ENCODE assay signal across 35 mouse cellular contexts in the genomic region with DNA sequence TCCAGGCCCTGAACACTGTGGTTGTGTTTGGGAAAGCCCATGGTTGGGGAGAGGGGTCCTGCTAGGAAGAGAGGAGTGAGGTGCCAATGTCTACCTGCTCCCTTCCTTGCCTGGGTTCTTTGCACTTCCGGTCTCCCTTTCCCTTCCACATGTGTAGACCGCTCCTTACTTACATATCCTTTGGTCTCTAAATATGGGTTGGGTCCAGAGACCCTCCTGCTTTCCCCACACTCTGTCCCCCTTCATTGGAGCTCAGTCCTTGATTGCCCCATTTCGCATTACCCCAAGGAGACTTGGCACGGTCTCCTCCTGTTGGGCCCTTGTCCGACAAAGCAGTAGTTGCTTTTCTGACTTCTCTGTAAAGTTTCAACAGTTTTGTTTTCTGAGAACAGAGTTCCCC. TPM values are rescaled to one million over a fixed set of nuclear protein-coding genes. Genes with fewer than 3 reads are reported as not detected.
DNase-seq lines count a peak whose midpoint lies in the region; ATAC-seq and TF ChIP-seq lines count a peak whose summit lies in the region.
"Had no signal": no experiment of that assay in that cellular context is flagged by ENCODE, and none has a peak within 500 bp of the region (broad histone marks: within the 10 kb centered on the region; RNA-seq: fewer than 3 reads in every experiment).

No protein-coding gene starts in this region.

- no peaks in the 10 kb centered on the region for H3K27me3 ChIP-seq in limb, embryonic 13.5 days
- H3K27me3 ChIP-seq in limb, embryonic 10.5 days (ENCODE audit: low read depth, poor library complexity, severe bottlenecking): no peaks in the 10 kb centered on the region
- H3K27me3 ChIP-seq in spleen, adult 2 months (ENCODE audit: control insufficient read depth, insufficient read depth, low read length): no peaks in the 10 kb centered on the region
- H3K27me3 ChIP-seq in embryonic facial prominence, embryonic 14.5 days (replicated peaks; ENCODE audit: control insufficient read depth, insufficient read depth, low read length): no peaks in the 10 kb centered on the region
- H3K27me3 ChIP-seq in limb, embryonic 15.5 days: no peaks in the 10 kb centered on the region
- H3K27me3 ChIP-seq: forebrain, embryonic 12.5 days; heart, embryonic 15.5 days; hindbrain, embryonic 12.5 days; intestine, embryonic 15.5 days; limb, embryonic 12.5 days; liver, embryonic 13.5 days; neural tube, embryonic 12.5 days; stomach, embryonic 15.5 days had no signal

- H3K9me3 ChIP-seq in limb, embryonic 13.5 days: no peaks in the 10 kb centered on the region
- H3K9me3 ChIP-seq in limb, embryonic 10.5 days (replicated peaks): no peaks in the 10 kb centered on the region
- no peaks in the 10 kb centered on the region for H3K9me3 ChIP-seq in embryonic facial prominence, embryonic 14.5 days (ENCODE audit: control insufficient read depth, low read length)
- H3K9me3 ChIP-seq in limb, embryonic 15.5 days: no peaks in the 10 kb centered on the region
- H3K9me3 ChIP-seq: forebrain, embryonic 12.5 days; heart, embryonic 10.5 days; heart, embryonic 15.5 days; hindbrain, embryonic 12.5 days; intestine, embryonic 15.5 days; limb, embryonic 12.5 days; liver, embryonic 13.5 days; neural tube, embryonic 12.5 days; stomach, embryonic 15.5 days had no signal

- DNase-seq in limb, embryonic 10.5 days (ENCODE audit: low spot score): no peak
- no peak for DNase-seq in spleen, adult 2 months (ENCODE audit: low read depth in 1 of 2, low spot score in 2 of 2)
- no peak for DNase-seq in spleen, postnatal 36 days (ENCODE audit: low spot score in 2 of 2)
- no peak for DNase-seq in embryonic facial prominence, embryonic 14.5 days (ENCODE audit: low spot score)
- no peak for DNase-seq in cerebellum, postnatal 4 days (ENCODE audit: low spot score in 2 of 2)
- DNase-seq: adrenal gland, postnatal 25 days; cerebellum, adult 2 months; cerebellum, postnatal 14 days; forebrain, postnatal 0 days; gastrocnemius, postnatal 10 days; heart, postnatal 36 days; kidney, adult 9 months; kidney, postnatal 10 days; layer of hippocampus, adult 9-11 months; liver, embryonic 13.5 days; lung, adult 2 months; right cerebral cortex, adult 18-20 months; right cerebral cortex, postnatal 4 days; thymus, postnatal 36 days had no signal

- H3K36me3 ChIP-seq in limb, embryonic 13.5 days: no peaks in the 10 kb centered on the region
- H3K36me3 ChIP-seq in limb, embryonic 10.5 days: no peaks in the 10 kb centered on the region
- no peaks in the 10 kb centered on the region for H3K36me3 ChIP-seq in spleen, adult 2 months (ENCODE audit: control insufficient read depth, insufficient read depth, low read length)
- no peaks in the 10 kb centered on the region for H3K36me3 ChIP-seq in embryonic facial prominence, embryonic 14.5 days (ENCODE audit: control insufficient read depth, insufficient read depth, low read length)
- no peaks in the 10 kb centered on the region for H3K36me3 ChIP-seq in limb, embryonic 15.5 days
- H3K36me3 ChIP-seq: forebrain, embryonic 12.5 days; heart, embryonic 10.5 days; heart, embryonic 15.5 days; hindbrain, embryonic 12.5 days; intestine, embryonic 15.5 days; limb, embryonic 12.5 days; liver, embryonic 13.5 days; neural tube, embryonic 12.5 days; stomach, embryonic 15.5 days had no signal

- peaks cover 35% of the 10 kb centered on the region for H3K4me1 ChIP-seq in limb, embryonic 13.5 days
- no peaks in the 10 kb centered on the region; the same call in 1 of the 2 replicates for H3K4me1 ChIP-seq in limb, embryonic 10.5 days
- no peaks in the 10 kb centered on the region for H3K4me1 ChIP-seq in spleen, adult 2 months (ENCODE audit: control insufficient read depth, insufficient read depth, insufficient read length)
- peaks cover 23% of the 10 kb centered on the region for H3K4me1 ChIP-seq in embryonic facial prominence, embryonic 14.5 days (ENCODE audit: control insufficient read depth, insufficient read depth, low read length)
- H3K4me1 ChIP-seq in limb, embryonic 15.5 days: peaks cover 32% of the 10 kb centered on the region
- H3K4me1 ChIP-seq: forebrain, embryonic 12.5 days; heart, embryonic 10.5 days; heart, embryonic 15.5 days; neural tube, embryonic 12.5 days had no signal

- H3K4me3 ChIP-seq in limb, embryonic 13.5 days: no peak overlapping the region
- H3K4me3 ChIP-seq in limb, embryonic 10.5 days: no peak overlapping the region
- H3K4me3 ChIP-seq in spleen, adult 2 months (ENCODE audit: extremely low read depth, insufficient read depth, insufficient read length): no peak overlapping the region
- H3K4me3 ChIP-seq in embryonic facial prominence, embryonic 14.5 days (ENCODE audit: low read depth, low read length): no peak overlapping the region
- no peak overlapping the region for H3K4me3 ChIP-seq in limb, embryonic 15.5 days
- H3K4me3 ChIP-seq: forebrain, embryonic 12.5 days; heart, embryonic 10.5 days; heart, embryonic 15.5 days; hindbrain, embryonic 12.5 days; intestine, embryonic 15.5 days; limb, embryonic 12.5 days; liver, embryonic 13.5 days; myocyte; neural tube, embryonic 12.5 days; stomach, embryonic 15.5 days had no signal

- H3K27ac ChIP-seq in limb, embryonic 13.5 days: peak overlapping the region; percentile 81
- H3K27ac ChIP-seq in limb, embryonic 10.5 days: no peak overlapping the region
- H3K27ac ChIP-seq in spleen, adult 2 months (ENCODE audit: insufficient read depth, low read length): peak overlapping the region; percentile 53; the same call in 1 of the 2 replicates
- peak overlapping the region; percentile 79 for H3K27ac ChIP-seq in embryonic facial prominence, embryonic 14.5 days (replicated peaks; ENCODE audit: low read depth, low read length)
- H3K27ac ChIP-seq in limb, embryonic 15.5 days: peak overlapping the region; percentile 74
- H3K27ac ChIP-seq: forebrain, embryonic 12.5 days; heart, embryonic 10.5 days; hindbrain, embryonic 12.5 days; hindbrain, postnatal 0 days; intestine, embryonic 15.5 days; liver, embryonic 13.5 days; neural tube, embryonic 12.5 days had no signal

- H3K4me2 ChIP-seq in limb, embryonic 13.5 days (replicated peaks): no peak overlapping the region
- no peak overlapping the region for H3K4me2 ChIP-seq in embryonic facial prominence, embryonic 14.5 days (ENCODE audit: low read depth, low read length)
- H3K4me2 ChIP-seq in limb, embryonic 15.5 days: no peak overlapping the region
- H3K4me2 ChIP-seq: forebrain, embryonic 12.5 days; heart, embryonic 15.5 days; hindbrain, embryonic 12.5 days; intestine, embryonic 15.5 days; limb, embryonic 12.5 days; liver, embryonic 13.5 days; midbrain, embryonic 11.5 days; neural tube, embryonic 12.5 days; stomach, embryonic 15.5 days had no signal

- no peak overlapping the region for H3K9ac ChIP-seq in limb, embryonic 13.5 days
- no peak overlapping the region for H3K9ac ChIP-seq in embryonic facial prominence, embryonic 14.5 days (ENCODE audit: low read depth, low read length)
- no peak overlapping the region for H3K9ac ChIP-seq in limb, embryonic 15.5 days
- H3K9ac ChIP-seq: forebrain, embryonic 12.5 days; forebrain, postnatal 0 days; heart, embryonic 15.5 days; hindbrain, embryonic 12.5 days; intestine, embryonic 15.5 days; limb, embryonic 12.5 days; liver, embryonic 13.5 days; neural tube, embryonic 12.5 days; stomach, embryonic 15.5 days had no signal

- TF ChIP-seq POLR2A in spleen, adult 2 months (IDR thresholded peaks at IDR 0.05; ENCODE audit: low read depth, low read length): no peak

- ATAC-seq in limb, embryonic 13.5 days (ENCODE audit: low FRiP score, low read depth): no peak
- ATAC-seq in embryonic facial prominence, embryonic 14.5 days (ENCODE audit: low read depth): no peak
- no peak for ATAC-seq in limb, embryonic 15.5 days (ENCODE audit: insufficient number of reproducible peaks, low FRiP score, low TSS enrichment, low read depth)
- ATAC-seq: CD4-positive, CD25-positive, alpha-beta regulatory T cell, adult 4 months; forebrain, postnatal 0 days; intestine, embryonic 15.5 days had no signal

- WGBS in limb, embryonic 13.5 days: 93% methylated on average over 5 of the region's 5 CpGs
- 94% methylated on average over 5 of the region's 5 CpGs for WGBS in limb, embryonic 10.5 days
- WGBS in spleen, adult 2 months: 76% methylated on average over 5 of the region's 5 CpGs
- 90% methylated on average over 5 of the region's 5 CpGs for WGBS in embryonic facial prominence, embryonic 14.5 days
- 90% methylated on average over 5 of the region's 5 CpGs for WGBS in limb, embryonic 15.5 days

- no peak for TF ChIP-seq CTCF in spleen, adult 2 months (IDR thresholded peaks at IDR 0.05; ENCODE audit: extremely low read depth, insufficient read depth, insufficient read length, insufficient replicate concordance)

RNA-seq across cellular contexts. Expression of a gene that starts 32.9 kb away (rescaled TPM):
- 0.65 and 1.1 TPM in 2 replicates for polyA plus RNA-seq in limb, embryonic 13.5 days (2015; fragmentation: Nextera tagmentation; extraction: Ambion mirVana)
- polyA plus RNA-seq in limb, embryonic 10.5 days (2016; fragmentation: Nextera tagmentation; extraction: Ambion mirVana): not detected in 2 replicates
- 0.05 TPM in 1 of 2 replicates, not detected in the other for polyA plus RNA-seq in spleen, adult 2 months (2012; rRNA removed)
- polyA plus RNA-seq in embryonic facial prominence, embryonic 14.5 days (2014; fragmentation: Nextera tagmentation; extraction: Ambion mirVana): 7.1 and 10.7 TPM in 2 replicates
- 22.0 and 22.9 TPM in 2 replicates for polyA plus RNA-seq in limb, embryonic 15.5 days (2015; fragmentation: Nextera tagmentation; extraction: Ambion mirVana)
- polyA plus RNA-seq: CD4-positive, CD25-positive, alpha-beta regulatory T cell, adult 4 months; cerebellum, adult 2 months; forebrain, embryonic 12.5 days; forebrain, postnatal 0 days; heart, embryonic 10.5 days; heart, embryonic 15.5 days; hindbrain, embryonic 12.5 days; hindbrain, postnatal 0 days; intestine, embryonic 15.5 days; large intestine, adult 2 months; liver, embryonic 13.5 days; midbrain, embryonic 11.5 days; midbrain, embryonic 16.5 days; neural tube, embryonic 12.5 days had no signal
